Mouse (Mus musculus) left cerebral cortex, adult 18-20 months (tissue): ENCODE results near the gene Foxo6. TPM values are rescaled to one million over a fixed set of nuclear protein-coding genes. Genes with fewer than 3 reads are reported as not detected.

Experiments
- DNase-seq, 2 experiments: peaks; one replicate each; pipeline ENCODE4 v3.0.0; 2021 to 2022; ENCODE audit warnings: low spot score in 2 of 2, mixed read lengths in 1 of 2
- long read RNA-seq, 2 experiments: library from polyadenylated mRNA; stranded (forward); transcript quantifications; one replicate each; pipeline ENCODE4 v2.0.0; 2021
- total RNA-seq, 2 experiments: library from RNA; stranded (reverse); gene quantifications; 2 replicates each; pipeline ENCODE4 v1.2.3; 2021

The Foxo6 gene
- 10 to 100 TPM; 13.2 to 17.9 TPM for total RNA-seq
- long read RNA-seq, experiment 1, transcript Foxo6-201 (2 exons, 2,615 nt), result major isoform, 17 of 22 reads
- long read RNA-seq, experiment 1, partial matches to known transcripts, result 0 of 22 reads
- long read RNA-seq, experiment 1, other reads (novel, unspliced or antisense), result 5 of 22 reads
- long read RNA-seq, experiment 2, transcript Foxo6-201 (2 exons, 2,615 nt), result major isoform, 13 of 17 reads
- long read RNA-seq, experiment 2, partial matches to known transcripts, result 0 of 17 reads
- long read RNA-seq, experiment 2, other reads (novel, unspliced or antisense), result 4 of 17 reads

DNA sequence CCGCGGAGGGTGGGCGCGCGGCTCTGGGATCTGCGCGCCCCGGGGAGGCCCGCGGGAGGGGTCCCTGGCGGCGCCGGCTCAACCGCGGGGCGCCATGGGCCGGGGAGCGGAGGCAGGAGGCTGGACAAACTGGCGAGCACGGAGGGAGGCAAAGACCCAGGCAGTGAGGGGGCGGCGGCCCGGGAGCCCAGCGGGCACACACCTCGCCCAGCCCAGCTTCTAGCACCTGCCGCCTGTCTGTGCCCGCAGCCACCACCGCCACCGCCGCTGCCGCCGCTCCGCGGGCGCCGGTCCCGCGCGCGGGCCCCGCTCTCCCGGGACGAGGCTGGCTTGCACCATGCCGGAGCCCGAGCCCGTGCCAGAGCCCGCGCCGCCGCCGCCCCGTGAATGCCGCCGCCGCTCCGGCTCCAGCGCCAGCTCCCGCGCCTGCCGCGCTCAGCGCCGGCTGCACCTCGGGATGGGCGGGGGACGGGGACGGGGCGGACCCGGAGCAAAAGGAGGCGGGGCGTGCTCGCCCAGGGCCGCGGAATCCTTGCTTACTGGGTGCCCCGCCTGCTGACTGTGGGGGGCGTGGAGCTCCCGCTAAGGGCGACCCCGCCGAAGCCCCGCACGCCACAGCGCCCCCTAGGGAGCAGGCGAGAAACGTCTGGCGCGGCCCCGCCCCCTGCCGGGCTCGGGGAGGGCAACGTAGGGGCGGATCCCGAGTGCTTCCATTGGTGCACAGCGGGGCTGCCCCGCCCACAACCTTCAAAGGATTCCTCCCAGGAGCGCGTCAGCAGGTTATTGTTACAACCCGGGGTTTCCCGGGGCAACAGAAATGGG, at the start of gene Foxo6:
Foxo6 (minus strand) TSS at position 60 of the 822 bp plus-strand sequence.
- DNase-seq, result peak; percentile 92

DNA sequence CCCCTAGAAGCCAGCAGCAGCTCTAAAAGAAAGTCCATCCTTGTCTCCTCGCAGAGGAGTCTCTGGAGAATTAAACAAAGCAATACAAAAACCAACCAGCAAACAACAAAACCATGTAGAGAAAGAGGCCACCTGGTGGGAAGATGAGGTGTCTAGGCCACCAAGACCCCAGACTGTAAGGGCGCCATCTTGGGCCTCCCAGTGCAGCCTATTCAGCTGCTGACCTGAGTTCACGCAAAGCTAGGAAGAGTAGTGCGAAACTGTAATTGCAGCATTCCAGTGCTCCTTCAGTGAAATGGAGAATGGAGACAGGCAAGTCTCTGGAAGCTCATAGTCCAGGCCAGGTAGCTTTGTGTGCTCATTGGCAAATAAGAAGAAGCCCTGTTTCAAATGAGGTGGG, 47.2 kb upstream of the Foxo6 start:
- DNase-seq, result no peak

- no peak for DNase-seq
These were observed 45.8 kb upstream of the Foxo6 start for GRCm38 (mm10) chr4:120332934-120333421.

GRCm38 (mm10) chr4:120332405-120332933, 45.3 kb upstream of the Foxo6 start:
- no peak for DNase-seq

DNA sequence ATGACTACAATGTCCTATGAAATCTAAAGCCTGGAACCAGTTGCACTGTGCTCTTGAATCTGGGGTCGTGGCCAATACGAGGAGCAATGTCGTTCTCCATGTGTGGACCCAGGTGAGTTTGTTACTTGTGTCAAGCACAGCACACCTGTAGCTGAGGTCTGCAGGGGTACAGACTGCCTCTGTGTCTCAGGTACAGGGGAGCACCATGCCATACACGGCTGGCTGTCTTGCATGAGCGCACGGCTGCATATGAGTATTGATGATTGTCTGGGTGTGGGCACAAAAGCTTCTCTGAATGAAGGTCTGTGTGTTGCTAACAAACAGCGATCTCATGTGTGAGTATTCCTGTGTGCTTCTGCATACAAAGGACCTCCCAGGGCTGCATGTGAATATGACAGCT, 44.8 kb upstream of the Foxo6 start:
- no peak for DNase-seq

- no peak for DNase-seq
These were observed 44.4 kb upstream of the Foxo6 start for GRCm38 (mm10) chr4:120331541-120331940.

DNA sequence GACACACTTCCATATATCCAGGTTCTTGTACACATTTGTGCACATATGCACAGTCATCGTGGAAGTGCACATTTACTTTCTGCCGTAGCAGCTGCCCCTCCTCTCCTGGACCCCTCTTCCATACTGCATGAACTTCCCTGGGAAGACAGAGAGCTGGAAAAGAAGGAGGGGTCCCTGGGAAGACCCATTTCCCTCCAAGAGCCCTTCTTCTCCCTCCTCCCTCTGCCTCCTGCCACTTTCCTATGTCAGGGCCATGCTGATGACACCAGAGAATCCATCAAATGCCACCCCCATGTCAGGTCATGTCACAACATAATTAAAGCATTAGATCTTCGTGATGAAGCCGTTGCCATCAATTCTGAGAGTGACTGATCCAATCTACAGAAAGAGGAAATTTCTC, 38.6 kb upstream of the Foxo6 start:
- DNase-seq, result no peak

- DNase-seq, result no peak
These were observed 37.9 kb upstream of the Foxo6 start for GRCm38 (mm10) chr4:120325051-120325450.

- no peak for DNase-seq
These were observed 36.7 kb upstream of the Foxo6 start for GRCm38 (mm10) chr4:120323858-120324257.

GRCm38 (mm10) chr4:120323198-120323597, 36.0 kb upstream of the Foxo6 start:
- DNase-seq, result peak; percentile 34 to 68

GRCm38 (mm10) chr4:120317541-120317940, 30.4 kb upstream of the Foxo6 start:
- no peak for DNase-seq

DNA sequence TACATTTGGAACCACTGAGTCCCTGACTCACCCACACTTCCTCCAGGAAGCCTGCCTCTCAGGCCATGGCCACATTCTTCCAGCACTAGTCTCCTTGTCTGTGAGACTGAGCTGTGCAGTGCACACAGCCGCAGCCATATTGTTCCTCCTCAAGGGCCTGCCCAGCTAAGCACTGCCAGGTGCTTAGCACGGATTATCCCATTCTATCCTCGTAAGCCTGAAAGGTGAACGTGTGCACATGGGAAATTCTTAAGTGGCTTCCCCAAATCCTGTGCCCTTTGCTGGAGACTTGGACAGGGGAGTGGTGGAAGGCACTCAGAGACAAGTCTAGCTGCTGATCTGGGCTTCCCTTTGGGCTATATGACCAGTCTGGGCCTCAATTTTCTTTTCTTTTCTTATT, 29.6 kb upstream of the Foxo6 start:
- DNase-seq, result no peak

- no peak for DNase-seq
These were observed 27.4 kb upstream of the Foxo6 start for GRCm38 (mm10) chr4:120314571-120314970.

DNA sequence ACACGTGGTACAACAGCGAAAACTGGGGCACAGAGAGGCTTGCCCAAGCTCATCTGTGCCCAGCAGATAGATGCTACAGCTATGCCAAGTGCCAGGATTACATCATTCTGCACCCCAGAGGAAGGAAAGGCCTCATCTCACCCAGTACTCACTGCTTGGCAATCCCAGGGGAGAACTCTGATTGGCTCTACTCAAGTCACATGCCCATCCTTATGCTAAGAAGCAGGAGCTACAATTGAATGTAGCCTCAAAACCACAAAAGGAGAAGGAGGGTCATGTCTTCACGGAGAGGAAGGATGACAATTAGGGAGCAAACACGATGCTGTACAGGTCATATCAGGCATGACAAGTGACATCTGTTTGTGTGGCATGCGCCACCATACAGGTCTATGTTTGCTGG, 26.2 kb upstream of the Foxo6 start:
- no peak for DNase-seq

GRCm38 (mm10) chr4:120304580-120304979, 17.4 kb upstream of the Foxo6 start:
- no peak for DNase-seq

DNA sequence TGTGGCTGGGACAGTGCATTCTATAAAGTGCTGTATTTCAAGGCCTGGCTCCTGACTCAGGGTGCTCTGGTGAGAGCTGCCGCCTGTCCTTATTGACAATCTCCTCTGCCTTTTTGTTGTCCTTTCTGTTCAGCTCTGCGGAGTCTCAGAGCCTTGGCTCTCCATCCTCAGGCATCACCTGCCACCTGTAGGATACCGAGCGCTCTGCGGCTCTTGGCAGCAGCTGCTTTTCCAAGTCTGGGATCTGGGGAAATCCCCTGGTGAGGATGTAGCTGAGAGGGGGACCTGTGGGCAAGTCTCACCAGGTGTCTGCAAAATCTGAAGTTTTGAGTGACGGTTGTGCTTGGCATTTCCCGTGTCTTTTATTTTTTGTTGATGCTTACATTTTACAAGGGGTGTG, 12.1 kb upstream of the Foxo6 start:
- DNase-seq, result no peak

GRCm38 (mm10) chr4:120291106-120291822, 4.1 kb upstream of the Foxo6 start:
- DNase-seq, result no peak

DNA sequence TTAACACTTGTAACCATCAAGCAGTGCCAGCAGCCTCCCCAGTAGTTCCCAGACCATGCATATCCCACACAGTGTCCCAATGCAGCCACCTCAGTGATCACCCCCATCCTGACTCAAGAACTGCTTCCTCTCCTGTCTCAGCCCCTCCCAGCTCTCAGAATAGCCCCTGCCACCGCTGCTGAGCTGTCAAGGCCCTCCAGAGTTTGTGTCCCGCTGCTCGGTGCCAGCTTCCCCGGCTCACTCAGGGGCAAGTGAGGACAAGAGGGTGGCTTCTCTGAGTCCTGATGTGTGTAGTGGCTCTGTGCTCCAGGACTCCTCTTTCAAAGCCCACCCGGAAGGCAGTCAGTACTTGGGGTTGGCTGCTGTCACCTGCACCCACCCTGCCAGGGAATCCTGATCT, 3.3 kb upstream of the Foxo6 start:
- DNase-seq, result no peak

DNA sequence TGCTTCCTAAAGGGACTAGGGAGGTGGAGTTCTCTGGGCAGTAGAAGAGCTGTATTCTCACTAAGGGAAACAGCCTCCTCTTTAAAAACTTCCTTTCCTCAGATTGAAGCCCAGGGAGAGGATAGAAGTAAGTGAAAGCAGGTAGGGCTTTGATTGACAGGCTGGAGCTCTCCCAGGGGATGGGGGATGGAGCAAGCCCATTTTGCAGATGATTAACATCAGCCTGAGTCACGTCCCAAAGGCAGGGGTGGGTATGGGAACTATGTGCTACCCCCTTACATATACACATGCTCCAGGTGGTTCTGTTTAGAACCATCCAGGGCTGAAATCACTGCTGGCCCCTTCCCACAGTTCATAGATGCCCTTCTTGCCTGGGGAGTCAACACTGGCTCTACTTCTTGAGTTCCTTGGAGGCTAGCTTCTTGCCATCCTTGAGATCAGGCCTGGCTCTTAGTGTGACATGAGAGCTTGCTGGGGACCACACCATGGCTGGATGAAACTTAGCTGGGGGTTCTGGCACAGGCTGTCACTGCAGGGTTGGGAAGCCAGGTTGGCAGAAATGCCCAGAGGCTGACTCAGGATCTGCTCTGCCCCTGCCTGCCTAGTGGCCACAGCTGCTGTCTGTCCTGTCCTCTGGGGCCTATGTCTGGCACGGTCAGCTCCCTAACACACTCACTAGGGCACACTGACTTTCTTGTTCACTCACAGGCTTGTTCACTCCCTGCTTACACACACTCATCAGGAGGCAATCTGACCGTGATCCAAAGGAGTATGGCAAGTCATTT, 2.2 kb upstream of the Foxo6 start:
- DNase-seq, result no peak

DNA sequence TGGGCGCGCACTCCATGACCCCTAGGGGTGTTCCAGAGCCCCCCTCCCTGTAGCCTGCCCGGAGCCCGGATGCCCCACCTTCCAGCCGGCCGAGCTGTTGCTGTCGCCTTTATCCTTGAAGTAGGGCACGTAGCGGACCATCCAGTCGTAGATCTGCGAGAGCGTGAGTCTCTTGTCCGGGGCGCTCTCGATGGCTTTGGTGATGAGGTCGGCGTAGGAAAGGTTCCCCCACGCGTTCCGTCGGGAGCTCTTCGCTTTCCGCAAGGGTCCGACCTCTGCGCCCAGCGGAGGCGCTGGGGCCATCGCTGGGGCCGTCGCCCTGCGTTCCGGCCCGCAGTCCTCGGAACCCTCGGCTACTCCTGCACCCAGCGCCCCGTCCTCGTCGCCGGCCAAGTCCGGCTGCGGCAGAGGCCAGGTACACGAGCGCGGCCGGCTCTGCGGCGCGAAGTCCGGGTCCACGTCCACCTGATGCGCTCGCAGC, 348 bp downstream of the Foxo6 start:
- DNase-seq, result no peak

DNA sequence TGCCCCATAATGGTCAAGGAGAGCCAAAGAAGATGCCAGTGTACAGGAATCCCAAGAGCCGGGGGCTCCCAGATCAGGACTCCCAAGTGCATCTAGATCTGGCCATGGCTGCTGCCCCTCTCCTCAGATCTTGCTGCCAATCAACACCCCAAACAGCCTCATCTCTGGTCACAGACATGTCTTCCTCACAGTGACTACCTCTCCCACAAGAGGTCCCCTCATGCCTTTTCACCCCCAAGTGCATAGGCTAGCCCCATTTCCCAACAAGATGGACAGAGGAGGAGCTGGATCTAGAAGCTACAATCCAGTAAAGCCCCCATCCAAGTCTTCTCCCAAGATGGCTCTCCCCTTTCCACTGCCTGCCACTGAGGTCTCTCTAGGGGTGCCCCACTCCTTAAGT, 1.4 kb downstream of the Foxo6 start:
- no peak for DNase-seq
